Mouse (Mus musculus) retina, postnatal 1 day (tissue): ENCODE results near the gene Nova2.
A peak's percentile ranks its signal among the peaks of the same experiment; 100 is the strongest.

ENCODE experiments used
- DNase-seq: peaks from one replicate; pipeline ENCODE4 v3.0.0-alpha.2; 2012

Nova2 gene

DNA sequence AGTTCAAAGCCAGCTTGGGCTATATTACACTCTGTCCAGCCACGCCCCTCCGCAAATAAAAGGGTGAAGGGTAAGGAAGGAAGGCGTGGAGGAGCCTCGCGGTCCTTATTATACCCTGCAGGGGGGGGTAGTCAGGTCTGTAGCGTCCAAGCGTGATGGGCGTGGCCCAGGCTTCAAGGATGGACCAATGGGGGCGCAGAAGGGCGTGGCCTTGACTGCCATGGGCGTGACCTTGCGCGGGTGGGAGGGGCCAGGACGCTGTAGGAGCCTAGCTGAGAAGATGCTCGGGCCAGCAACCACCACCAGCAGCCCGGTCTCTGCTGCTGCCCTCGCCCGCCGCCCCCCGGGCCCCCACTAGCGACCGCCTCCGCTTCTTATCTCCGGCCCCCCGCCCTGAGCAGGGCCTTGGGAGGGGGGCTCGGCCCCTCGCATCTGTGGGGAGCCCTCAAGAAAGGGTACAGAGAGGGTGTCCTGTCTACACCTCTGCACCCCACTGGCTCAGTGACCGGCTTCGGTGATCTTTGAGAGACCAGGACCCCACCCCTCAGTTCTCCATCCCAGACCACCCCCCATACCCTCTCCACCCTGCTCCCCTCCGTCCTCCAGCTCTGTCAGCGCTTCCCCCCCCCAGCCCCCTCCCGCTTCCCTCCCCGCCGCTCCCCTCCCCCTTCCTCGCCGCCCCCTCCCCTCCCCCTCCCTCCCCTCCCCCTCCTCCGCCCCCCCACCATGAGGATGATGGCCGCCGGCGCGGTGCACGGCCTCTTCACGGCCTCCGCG is at the start of gene Nova2:
TSS of gene Nova2 (plus strand) at position 727 of the 777 bp plus-strand sequence.
- DNase-seq: peak; percentile 95

DNA sequence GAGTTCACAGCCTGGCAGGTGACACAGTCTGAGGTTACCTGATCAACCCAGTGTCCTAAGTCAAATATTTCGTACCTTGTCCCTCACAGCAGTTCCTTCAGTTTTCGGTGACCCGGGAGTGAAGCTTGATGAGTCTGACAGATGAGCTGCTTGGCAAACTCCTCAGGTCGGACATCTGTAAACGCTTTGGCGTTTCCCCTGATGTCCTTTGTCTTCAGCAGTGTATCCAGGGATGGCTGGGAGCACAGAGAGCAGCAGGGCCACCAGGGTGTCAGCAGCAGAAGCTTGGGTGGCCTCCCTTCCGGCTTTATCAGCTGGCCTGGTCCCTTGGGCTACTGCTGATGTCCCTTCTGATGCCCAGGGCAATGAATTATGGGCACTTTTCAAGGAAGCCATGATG is 47.0 kb upstream of the Nova2 start:
- DNase-seq: no peak

DNA sequence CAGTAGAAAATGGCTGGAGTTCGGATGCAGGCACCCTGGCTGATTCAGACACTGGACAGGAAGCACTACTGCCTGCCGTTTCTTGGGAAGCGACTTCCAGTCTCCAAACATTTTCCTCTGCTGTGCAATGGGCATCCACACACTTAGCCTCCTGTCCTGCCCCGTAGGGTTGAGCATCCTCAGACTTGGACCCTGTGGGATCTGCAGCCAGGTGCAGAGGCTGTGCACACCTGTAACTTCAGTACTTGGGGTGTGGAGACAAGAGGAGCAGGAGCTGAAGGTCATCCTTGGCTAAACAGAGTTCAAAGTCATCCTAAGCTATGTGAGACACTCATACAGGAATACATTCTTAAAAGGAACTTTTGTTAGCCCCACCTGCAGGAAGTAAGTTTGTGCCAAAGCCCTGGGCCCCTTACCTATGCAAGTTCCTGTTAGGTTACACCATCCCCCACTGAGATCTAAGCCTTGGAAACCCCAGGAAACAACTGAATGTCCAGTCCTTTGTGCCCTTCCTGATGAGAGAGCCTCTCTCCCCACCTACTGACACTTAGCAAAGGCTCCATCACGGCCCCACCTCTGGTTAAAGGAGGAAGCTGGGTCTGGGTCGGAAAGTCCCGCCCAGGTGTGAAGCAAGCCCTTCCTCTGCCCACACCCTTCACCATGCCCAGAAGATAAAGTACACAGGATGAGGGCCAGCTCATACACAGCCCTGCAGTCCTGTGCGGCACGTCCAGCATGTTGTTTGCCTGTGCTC is 41.5 kb upstream of the Nova2 start:
- DNase-seq: no peak

DNA sequence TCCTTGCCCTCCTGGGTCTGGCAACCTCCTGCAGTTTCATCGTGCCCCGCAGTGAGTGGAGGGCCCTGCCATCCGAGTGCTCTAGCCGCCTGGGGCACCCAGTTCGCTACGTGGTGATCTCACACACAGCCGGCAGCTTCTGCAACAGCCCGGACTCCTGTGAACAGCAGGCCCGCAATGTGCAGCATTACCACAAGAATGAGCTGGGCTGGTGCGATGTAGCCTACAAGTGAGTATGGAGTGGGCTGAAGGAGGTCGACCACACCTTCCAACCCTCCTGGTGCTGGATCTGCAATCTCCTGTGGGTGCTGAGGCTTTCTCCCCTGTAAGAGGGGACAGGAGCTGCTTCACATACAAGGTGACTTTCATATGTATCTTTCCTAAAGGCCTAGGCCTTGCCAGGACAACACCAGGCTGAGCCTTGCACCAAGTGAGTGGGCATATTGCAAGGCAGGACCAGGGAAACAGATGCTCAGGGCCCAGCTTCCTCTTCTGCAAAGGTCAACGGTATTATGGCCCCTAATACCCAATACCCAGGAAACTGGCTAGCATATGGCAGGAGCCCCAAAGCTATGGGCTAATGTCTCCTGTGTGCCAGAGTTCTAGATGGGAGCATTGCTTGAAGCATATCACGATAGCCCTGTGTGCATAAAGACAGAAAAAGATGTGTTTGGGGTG is 40.8 kb upstream of the Nova2 start:
- DNase-seq: no peak

DNA sequence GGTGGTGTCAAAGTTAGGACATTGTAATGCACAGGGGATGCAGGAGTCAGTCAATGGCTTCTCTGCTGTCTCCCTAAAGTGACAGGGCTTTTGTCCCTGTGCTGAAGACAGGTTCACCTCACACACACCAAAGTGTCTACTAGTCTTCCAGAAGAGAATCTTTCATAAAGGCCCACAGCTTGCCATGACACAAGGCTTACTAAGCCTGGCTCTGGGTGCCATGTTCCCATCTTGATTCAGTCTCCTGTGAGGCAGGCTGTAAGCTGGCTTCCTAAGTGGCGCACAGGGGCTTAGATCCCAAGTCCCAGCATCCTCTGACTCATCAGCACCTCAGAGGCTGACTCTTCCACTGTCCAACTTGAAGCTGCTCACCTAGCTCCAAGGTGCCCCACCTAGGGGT is 38.7 kb upstream of the Nova2 start:
- DNase-seq: no peak

DNA sequence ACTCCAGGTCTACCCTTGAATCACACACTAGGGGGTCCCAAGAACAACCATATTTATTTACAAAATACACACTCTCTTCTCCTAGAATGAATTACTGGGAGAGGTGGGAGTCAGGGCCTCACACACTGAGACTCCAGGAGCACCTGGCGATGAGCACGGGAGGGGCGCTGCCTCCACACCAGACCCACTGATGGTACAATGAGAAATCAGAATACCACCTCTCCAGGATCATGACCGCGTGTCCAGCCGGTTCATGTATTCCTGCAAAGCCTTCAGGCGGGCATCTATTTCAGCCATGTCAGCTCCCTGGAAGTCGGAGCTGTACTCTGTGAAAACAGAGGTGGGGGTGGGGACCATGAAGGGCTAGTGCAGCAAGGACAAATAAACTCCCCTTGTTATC is 34.8 kb upstream of the Nova2 start:
- DNase-seq: no peak

DNA sequence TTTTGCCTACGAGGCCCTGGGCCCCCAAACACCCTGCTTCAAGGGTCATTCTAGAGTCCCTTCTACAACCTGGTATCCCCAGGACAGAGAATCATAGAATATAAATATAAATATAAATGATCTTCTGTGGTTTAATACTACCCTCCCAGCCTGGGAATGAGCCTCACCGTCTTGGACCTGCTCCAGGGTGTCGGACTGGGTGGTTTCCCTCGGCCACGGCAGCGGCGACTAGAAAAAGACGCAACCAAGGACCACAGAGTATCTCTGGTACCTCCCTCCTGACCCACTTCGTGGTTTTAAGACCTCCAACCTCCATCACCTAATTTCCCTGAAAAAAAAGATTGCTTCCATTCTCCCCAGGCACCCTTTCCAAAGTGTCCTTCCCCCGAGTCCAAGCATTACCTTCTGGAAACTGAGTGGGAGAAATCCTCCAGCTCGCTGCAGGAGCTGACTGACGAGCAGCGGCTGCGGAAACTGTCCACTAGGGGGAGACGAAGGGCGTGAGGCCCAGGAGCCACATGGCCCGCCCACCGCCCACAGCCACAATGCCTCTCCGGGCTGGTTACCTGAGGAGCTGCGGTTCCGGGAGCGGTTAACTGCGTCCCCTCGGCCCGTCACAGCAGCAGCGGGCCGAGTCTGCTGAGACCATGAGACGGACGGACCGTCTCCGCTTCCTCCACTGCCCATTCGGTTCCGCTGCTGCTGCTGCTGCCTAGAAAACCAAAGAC is 33.7 kb upstream of the Nova2 start:
- DNase-seq: peak; percentile 88

DNA sequence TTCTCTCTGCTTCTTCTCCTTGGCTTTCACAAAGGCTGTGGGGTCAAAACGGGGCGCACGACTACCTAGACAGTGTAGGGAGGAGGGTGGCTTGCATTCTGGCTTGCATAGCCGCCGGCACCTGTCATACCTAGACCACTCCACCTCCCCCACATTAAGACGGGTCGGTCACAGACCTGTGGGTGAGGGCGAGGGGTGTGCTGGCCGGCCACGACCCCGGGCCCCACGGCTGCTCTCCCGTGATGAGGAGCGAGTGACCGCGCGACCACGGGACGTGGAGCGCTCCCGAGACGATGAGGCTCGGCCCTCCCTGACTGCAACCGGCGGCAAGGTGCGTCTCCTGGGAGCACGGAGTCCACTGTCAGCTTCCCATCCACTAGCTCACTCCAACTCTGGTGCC is 32.7 kb upstream of the Nova2 start:
- DNase-seq: no peak

DNA sequence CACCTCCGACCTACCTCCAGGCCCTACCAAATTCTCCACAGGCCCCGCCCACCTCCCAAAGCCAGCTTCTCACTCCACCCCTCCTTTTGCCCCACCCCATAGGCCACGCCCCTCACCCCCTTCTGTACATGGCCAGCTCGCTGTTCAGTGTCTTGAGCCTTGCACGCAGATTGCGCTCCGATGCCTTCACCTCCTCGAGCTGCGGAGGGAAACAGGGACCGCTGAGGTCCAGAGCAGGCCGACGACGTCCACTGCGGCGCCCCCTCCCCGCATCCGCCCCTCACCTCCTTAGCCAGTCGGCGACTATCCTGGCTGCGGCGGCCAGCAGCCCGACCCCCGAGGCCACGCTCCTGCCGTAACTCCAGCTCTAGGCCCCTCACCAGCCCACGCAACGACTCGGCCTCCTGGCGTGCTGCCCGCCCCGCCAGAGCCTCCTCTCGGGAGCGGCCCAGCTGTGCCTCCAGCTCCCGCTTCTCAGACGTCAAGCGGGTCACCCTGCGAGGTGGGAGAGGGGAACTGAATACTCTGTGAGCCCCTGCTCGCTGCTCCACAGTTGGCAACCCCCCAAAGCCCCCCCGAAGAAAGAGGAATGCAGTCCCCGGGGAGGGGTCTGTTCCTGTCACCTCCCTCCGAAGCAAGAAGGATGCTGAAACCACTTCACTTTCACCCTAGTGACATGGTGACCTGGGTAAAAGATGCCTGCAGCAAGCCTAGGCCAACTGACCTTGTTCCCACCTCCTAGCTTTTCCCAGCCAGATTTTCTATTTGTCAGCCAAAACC is 31.8 kb upstream of the Nova2 start:
- peak; percentile 66 for DNase-seq

DNA sequence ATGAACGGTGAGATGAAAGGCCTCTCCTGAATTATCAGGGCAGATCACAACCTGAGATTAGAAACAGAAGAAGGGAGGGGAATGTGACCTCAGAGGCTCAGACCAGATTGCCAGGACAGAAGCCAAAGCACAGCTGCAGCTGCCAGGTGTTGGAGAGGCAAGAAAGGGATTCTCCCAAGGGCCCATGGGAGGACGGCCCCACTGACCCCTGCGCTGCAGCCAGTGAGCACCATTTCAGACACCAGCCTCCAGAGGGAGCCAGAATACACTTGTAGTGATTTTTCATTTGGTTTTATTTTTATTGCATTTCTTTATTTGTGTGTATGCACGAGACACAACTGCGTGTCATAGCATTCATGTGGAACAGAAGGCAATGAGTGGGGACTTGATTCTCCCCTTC is 29.2 kb upstream of the Nova2 start:
- peak; percentile 64 for DNase-seq

DNA sequence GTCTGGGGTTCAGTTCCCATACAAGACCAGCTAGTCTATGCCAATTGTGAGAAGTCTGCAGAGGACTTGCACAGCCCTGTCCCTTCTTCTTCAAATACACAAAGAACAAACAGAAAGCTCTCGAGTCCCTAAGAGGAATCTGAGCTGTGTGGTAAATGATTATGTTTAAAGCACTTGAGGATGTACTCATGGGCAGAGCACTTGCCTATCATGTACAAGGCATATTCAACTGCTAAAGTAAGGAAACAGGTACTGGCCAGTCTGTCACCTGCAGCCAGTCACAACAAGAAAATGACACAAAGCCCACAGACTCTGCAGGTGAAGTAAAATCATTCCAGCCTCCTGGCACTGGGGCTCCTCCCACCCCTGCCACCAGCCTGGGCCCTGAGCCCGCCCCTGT is 25.2 kb upstream of the Nova2 start:
- DNase-seq: no peak

DNA sequence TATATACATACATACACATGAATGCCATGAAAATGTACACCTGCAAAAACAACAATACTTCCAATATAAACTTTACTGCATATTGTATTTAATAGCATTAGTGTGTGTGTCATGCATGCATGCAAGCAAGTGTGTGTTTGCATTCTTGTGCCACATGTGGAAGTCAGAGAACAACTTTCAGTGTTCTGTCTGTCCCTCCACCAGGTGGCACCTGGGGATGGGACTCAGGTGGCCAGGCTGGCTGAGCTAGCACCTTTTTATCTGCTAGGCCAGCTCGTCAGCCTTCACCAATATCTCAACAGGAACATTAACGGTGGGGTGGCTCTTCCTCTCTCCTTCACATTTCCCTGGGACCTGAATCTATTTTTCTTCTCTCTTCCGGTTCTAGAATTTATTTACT is 23.2 kb upstream of the Nova2 start:
- no peak for DNase-seq

DNA sequence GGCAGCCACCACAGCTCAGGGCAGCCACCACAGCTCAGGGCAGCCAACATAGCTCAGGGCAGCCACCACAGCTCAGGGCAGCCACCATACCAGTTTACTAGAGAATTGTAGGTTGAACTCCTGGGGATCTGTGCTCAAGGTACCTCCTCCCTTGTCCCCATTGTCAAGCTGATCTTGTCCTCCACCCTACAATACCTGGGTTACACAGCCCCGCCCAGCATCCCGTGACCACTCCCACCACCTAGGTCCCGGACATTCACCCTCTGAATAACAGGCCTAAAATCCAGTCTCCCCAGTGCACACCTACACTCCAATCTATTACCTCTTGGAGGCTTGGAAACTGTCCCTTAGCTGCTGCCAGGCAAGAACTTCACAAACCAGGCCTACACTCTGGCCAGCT is 20.7 kb upstream of the Nova2 start:
- no peak for DNase-seq

DNA sequence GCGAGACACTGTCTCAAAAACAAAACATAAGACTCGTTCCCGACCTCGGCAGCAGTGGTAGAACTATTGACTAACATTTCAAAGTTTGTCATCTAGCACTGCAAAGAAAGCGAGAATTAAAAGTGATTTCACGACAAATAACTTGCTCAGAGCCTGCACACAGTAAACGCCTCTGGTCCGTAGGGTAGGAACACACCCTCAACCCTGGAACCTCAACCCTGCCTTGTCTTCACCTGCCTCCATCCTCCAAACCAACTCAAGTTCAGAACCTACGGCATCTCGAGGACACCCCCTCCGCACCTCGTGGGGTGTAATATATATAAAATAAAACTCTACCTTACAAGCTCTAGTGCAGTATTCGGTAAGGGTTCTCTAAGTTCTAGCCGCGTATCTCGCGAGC is 15.9 kb upstream of the Nova2 start:
- DNase-seq: no peak

DNA sequence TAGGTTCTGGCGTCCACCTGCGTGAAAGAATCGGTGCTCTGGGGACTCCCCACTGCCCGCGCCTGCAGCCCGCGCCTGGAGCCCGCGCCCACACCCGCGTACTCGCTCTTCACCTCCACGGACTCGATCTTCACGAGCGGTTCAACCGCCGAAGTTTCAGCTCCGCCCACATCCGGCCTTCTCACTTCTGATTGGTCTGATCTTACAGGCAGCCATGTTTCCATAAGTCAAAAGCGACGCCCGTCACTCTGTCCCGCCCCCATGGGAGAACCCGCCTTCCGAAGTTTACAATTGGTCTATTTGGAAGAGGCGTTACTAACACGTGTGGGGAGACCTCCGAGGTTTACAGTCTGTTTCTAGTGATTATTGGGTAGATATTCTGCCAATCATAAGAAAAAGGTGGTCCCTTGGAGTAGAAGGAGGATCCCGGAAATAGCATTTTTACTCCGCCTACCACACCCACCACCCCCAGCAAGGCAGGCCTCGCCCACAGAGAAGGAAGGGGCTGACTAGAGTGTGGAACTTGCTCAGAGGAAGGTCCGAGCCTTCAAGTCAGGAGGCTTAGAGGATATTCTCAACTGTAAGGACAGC is 15.4 kb upstream of the Nova2 start, which contains the start of gene Ccdc61:
TSS of gene Ccdc61 (minus strand) at position 175 of the 591 bp plus-strand sequence.
- peak; percentile 100 for DNase-seq

DNA sequence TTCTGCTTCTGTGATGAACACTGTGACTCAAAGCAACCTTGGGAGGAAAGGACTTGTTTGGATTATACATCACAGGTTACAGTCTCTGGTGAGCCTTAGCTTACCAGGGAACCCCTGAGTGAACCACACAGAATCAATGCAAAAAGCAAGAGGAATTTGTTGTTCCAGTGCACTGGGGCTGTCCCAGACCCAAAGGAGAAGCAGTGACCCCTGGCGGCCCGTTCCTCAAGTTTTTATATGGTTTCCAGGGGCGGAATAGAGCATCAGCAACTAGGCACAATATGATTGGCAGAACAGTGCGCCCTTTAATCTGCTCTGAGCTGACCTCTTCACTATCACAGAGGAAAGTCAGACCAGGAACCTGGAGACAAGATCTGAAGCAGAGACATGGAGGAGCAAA is 9.4 kb upstream of the Nova2 start:
- DNase-seq: no peak

DNA sequence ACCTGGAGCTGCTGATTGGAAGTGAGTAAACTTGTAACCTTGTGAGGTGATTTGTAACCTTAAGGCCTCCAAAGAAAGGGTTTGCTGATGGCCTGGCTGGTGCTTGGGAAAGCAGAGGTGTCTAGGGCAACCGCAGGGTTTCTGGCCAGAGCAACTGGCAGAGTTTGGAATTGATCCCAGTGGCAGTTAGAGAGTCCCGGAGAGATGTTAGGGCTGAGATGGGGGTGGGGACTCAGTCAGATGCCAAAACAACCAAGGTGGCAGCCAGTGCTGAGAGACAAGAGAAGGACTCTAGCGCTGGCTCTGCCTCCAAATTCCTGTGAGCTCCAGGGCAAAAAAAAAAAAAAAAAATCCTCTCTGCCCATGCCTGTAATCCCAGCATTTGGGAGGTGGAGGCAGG is 7.8 kb upstream of the Nova2 start:
- DNase-seq: no peak

DNA sequence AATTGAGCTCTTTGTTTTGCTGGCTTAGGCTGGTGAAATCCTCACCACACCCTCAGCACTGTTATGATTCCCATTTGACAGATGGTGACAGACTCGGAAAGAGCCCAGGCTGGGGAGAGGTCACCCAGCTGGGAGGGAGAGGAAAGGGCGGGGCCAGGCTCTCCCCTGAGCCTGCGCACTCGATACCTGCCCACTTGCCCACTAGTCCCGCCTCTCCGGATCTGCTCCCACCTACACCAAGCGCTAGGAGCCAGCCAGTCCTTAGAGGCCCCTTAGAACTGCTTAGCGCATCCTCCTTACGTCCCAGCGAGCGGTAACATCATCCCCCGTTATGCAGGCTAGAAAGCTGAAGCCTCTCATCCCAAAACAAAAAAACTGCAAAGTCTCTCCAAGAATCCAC is 4.6 kb upstream of the Nova2 start:
- DNase-seq: peak; percentile 60

DNA sequence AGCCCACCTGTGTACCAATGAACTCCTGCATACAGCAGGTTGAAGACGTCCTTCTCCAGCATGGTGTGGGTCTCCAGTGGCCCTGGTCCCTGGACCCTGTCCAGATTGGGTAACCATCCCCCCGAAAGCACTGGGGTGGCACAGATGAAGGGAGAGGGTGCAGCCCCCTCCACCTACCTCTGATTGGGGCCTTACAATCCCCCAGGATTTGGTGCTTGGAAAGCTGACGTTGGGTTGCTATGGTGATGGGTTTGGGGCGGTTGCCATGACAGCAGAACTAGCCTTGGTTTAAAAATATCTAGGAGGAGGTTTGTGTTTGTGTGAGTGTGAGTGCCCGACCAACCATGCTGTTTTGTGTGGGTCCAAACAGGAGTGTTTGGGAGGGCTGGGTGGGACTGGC is 2.9 kb upstream of the Nova2 start:
- DNase-seq: peak; percentile 53

DNA sequence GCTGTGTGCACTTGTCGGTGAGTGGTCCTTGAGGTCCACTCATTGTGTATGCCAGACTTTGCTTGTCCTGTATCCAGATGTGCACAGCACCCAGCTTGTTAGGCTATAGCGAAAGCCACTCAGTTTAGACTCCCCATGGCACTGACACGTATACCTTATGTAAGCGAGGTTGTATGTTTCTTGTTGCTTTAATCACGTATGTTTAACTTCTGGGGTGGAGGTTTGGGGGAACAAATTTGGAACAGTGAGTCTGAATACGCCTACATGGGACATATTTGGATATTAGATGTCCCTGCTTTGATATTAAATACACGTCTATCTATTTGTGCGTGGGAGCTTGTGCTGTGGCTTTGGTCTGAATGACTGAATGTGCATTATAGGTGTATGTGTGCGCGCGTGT is 2.4 kb upstream of the Nova2 start:
- no peak for DNase-seq

DNA sequence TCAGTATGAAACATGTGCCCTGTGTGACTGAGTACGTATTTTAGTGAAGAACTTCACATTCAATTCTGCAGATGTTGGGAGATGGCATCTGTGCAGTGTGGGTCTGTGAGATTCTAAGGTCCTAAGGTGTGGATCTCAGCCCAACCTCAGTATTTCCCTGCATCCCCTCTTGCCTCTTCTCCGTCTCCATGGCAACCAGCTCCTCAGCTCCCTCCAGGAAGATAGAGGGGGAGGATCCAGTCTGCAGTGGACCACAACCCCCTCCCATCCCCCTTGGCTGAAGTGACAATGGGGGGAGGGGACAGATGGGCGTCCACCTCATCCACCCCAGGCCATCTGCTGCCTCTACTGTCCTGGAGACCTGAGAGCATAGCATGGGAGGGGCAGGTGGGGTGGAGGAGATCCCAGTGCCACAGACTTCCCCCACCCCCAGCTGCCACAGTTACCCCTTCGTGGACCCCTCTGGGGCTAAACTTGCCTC is 1.9 kb upstream of the Nova2 start:
- peak; percentile 66 for DNase-seq

DNA sequence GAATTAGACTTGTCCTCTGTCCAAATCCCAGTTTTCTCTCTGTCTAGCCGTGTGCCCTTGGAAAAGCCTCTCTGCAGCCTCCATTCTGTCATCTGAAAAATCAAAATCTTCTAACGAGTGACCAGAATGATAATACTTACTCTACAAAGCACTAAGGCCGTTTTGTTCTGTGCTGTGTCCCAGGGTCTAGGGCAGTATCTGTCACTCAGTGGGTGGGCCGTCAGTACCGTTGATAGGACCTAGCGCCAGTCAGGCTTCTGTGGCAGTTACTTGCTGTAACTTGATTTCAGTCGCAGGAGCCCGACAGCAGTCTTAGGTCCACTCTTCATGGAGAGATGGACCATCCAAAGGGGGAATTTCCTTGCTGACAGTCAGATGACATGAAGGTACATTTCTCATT is 1.4 kb upstream of the Nova2 start:
- peak; percentile 23 for DNase-seq
